Mouse (Mus musculus): ENCODE results near the gene Ofcc1.

- no peak for TF ChIP-seq CTCF (IDR thresholded peaks at IDR 0.05; ENCODE audit: low read depth)
- TF ChIP-seq EP300 (optimal IDR thresholded peaks at IDR 0.05) = no peak
Measured at GRCm38 (mm10) chr13:40315158-40315792, 46.0 kb downstream of the Ofcc1 start.
